Mouse (Mus musculus) heart, embryonic 10.5 days (tissue): ENCODE measurements around the gene Dgat2. TPM values are rescaled to one million over a fixed set of nuclear protein-coding genes. Genes with fewer than 3 reads are reported as not detected.

ENCODE experiments used
- DNase-seq: peaks from one replicate; pipeline ENCODE4 v3.0.0-alpha.2; 2017; ENCODE audit warnings: low spot score
- H3K27ac ChIP-seq: fragments of 300-500 bp; sonication (generic); 2 replicates; pipeline ENCODE4 v1.5.1; 2016; ENCODE audit warnings: mild to moderate bottlenecking
- H3K27me3 ChIP-seq: fragments of 300-500 bp; sonication (generic); 2 replicates; pipeline ENCODE4 v1.6.1; 2016; ENCODE audit warnings: mild to moderate bottlenecking; ENCODE audit not compliant: poor library complexity, insufficient read depth, severe bottlenecking
- H3K36me3 ChIP-seq: fragments of 300-500 bp; sonication (generic); 2 replicates; pipeline ENCODE4 v1.6.1; 2016; ENCODE audit warnings: mild to moderate bottlenecking, moderate library complexity
- H3K4me1 ChIP-seq: fragments of 300-500 bp; sonication (generic); 2 replicates; pipeline ENCODE4 v1.6.1; 2016; ENCODE audit warnings: mild to moderate bottlenecking
- H3K4me3 ChIP-seq: fragments of 300-500 bp; sonication (generic); 2 replicates; pipeline ENCODE4 v1.5.1; 2016; ENCODE audit warnings: mild to moderate bottlenecking, moderate library complexity
- H3K9me3 ChIP-seq: fragments of 300-500 bp; sonication (generic); 2 replicates; pipeline ENCODE4 v1.6.1; 2016; ENCODE audit warnings: mild to moderate bottlenecking, moderate library complexity
- WGBS: fragments of 180-500 bp; shearing (Covaris S2); methylation state at CpG from one replicate; pipeline ENCODE4 v1.1.7; 2016; 5-methylcytosine and 5-hydroxymethylcytosine counted together
- polyA plus RNA-seq: library from polyadenylated mRNA; unstranded; fragments of >200 nt; fragmentation: Nextera tagmentation; extraction: Ambion mirVana; gene quantifications from 2 replicates; pipeline ENCODE4 v1.2.1, GENCODE M21; 2016

Dgat2 gene
- polyA plus RNA-seq, 1 experiment from 2014 or later: 24.3 TPM

DNA sequence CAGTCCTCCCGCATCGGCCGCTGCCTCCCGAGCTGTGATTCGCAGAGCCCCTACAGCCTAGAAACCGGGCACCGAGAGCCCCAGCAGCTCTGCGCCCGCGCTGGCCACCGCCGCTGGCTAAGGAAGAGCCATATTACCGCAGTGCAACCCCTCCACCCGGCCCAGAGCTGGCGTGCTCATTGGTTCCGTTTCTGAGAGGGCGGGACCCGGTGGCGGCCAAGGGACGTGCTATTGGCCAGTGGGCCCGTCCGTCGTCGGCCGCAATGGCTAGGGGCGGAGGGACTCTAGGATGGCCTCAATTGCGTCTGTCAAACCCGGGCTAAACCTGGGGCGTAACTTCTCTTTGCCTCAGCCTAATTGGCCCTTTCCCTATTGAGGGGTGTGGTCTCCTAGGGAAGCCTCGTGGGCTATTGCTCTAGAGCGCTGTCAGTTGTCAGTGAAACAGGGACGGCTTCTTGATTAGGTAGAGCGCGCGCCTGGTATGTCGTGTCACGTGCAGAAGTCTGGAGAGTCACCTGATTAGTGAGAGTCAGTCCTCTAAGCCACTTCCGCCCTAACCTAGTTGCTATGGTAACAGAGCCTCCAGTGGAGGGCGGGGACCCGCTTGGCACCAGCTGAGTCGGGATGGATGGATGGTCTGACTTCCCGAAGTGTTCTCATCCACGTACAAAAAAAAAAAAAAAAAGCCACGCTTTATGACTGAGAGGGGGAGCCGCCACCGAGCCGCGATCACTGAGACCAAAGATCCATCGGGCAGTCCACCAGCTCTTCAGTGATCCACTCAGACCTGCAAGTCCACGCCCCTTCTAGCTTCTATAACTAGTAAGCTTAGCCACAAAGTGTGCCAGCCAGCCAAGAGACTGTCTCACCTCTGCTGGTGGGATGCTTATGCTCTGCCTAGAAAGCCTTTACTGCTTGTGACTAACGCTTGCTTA is 41.3 kb downstream of the Dgat2 start, which contains the start of gene Uvrag:
Gene Uvrag (minus strand): TSS at position 158 of the 935 bp plus-strand sequence.
- H3K27ac ChIP-seq: peak within 1 kb of the TSS; percentile 93

DNA sequence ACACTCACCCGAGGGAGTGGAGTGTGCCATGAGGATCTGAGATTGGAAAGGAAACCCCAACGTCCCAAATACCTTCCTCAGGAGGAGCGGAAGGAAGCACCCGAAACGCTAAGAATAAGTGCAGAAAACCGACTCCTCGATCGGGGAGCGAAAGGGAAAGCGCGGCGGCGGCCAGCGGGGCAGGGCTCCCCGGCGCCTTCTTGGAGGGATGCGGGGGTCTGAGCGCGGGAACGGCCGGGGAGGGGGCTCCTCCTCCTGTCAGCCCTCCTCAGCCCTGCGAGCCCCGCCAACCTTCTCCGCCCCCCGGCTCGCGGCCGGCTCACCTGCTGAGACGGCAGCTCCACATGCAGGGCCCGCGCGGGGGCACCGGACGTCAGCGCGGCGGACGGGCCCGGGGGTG is 42.0 kb downstream of the Dgat2 start:
- Histone ChIP-seq H3K27me3 (no peaks in the 10 kb centered on the region), H3K4me3 (peak overlapping the region; percentile 90), H3K9me3 (no peaks in the 10 kb centered on the region), H3K36me3 (peaks cover 3% of the 10 kb centered on the region), H3K4me1 (peaks cover 37% of the 10 kb centered on the region), H3K27ac (peak overlapping the region; percentile 93)
- no peak for DNase-seq
- 2% methylated on average over 39 of the region's 39 CpGs for WGBS

More for the DNA sequence above, 41.3 kb downstream of the Dgat2 start, which contains the start of gene Uvrag:
- Histone ChIP-seq H3K9me3 (no peaks in the 10 kb centered on the region), H3K27me3 (no peaks in the 10 kb centered on the region), H3K4me3 (peak within 1 kb of the TSS; percentile 90), H3K36me3 (no peaks in the 10 kb centered on the region), H3K4me1 (peaks cover 44% of the 10 kb centered on the region)
- peak; percentile 100 for DNase-seq
- WGBS: 1% methylated on average over 51 of the region's 51 CpGs

DNA sequence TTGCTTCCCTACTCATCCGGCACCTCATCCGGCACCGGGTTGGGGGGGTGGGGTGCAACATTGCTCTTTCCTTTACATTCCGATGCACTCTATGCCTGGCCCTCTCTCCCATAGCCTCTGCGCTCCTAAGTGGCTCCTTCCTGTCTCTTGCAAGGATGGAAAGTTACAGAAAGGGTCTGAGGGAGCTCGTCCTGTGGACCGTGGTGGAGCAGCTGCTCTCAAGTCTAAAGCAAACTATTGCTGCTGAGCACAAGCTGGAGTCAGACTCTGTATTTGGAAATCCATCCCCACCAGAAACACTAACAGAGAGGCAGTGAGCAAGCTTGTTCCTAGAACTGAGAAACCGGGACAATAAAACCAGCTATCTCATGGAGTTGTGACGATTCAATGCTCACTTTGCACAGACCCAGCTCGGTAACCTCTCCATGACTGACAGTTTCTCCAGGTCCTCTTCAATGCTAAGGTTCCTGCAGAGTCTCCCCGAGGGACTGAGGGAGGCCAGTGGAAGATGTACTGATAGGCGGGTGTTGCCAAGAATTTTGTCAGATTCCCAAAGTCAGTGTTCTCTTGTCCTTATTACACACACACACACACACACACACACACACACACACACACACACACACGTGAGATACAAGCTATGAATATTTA is 42.6 kb downstream of the Dgat2 start:
- H3K27me3 ChIP-seq: no peaks in the 10 kb centered on the region
- peak overlapping the region; percentile 90 for H3K4me3 ChIP-seq
- H3K27ac ChIP-seq: peak overlapping the region; percentile 93
- H3K4me1 ChIP-seq: peaks cover 32% of the 10 kb centered on the region
- DNase-seq: no peak
- peaks cover 9% of the 10 kb centered on the region for H3K36me3 ChIP-seq
- no peaks in the 10 kb centered on the region for H3K9me3 ChIP-seq
- WGBS: 0% methylated on average over 13 of the region's 13 CpGs

- DNase-seq: no peak
- Histone ChIP-seq H3K4me1 (peaks cover 28% of the 10 kb centered on the region), H3K36me3 (peaks cover 12% of the 10 kb centered on the region), H3K9me3 (no peaks in the 10 kb centered on the region), H3K27me3 (no peaks in the 10 kb centered on the region), H3K4me3 (no peak overlapping the region), H3K27ac (no peak overlapping the region)
- 98% methylated on average over 4 of the region's 4 CpGs for WGBS
Observed at GRCm38 (mm10) chr7:99137541-99137940, 45.0 kb downstream of the Dgat2 start.

GRCm38 (mm10) chr7:99136789-99137188 is 45.7 kb downstream of the Dgat2 start:
- Histone ChIP-seq H3K9me3 (no peaks in the 10 kb centered on the region), H3K4me1 (peaks cover 30% of the 10 kb centered on the region), H3K36me3 (peaks cover 12% of the 10 kb centered on the region), H3K27me3 (no peaks in the 10 kb centered on the region), H3K4me3 (no peak overlapping the region), H3K27ac (no peak overlapping the region)
- DNase-seq: no peak
- 67% methylated on average over 6 of the region's 6 CpGs for WGBS

- no peak for DNase-seq
Observed at GRCm38 (mm10) chr7:99133811-99134402, 48.6 kb downstream of the Dgat2 start.

GRCm38 (mm10) chr7:99132597-99132996 is 49.9 kb downstream of the Dgat2 start:
- Histone ChIP-seq H3K36me3 (peaks cover 12% of the 10 kb centered on the region), H3K4me1 (peaks cover 40% of the 10 kb centered on the region), H3K4me3 (no peak overlapping the region), H3K9me3 (no peaks in the 10 kb centered on the region), H3K27me3 (no peaks in the 10 kb centered on the region), H3K27ac (peak overlapping the region; percentile 17; the same call in 1 of the 2 replicates)
- no peak for DNase-seq
- WGBS: 80% methylated on average over 9 of the region's 9 CpGs

More at GRCm38 (mm10) chr7:99133811-99134402, 48.6 kb downstream of the Dgat2 start:
- no peak overlapping the region for H3K27ac ChIP-seq
- no peaks in the 10 kb centered on the region for H3K27me3 ChIP-seq
- H3K36me3 ChIP-seq: peaks cover 12% of the 10 kb centered on the region
- no peaks in the 10 kb centered on the region for H3K9me3 ChIP-seq
- 90% methylated on average over 8 of the region's 8 CpGs for WGBS
- no peak overlapping the region for H3K4me3 ChIP-seq
- peaks cover 26% of the 10 kb centered on the region for H3K4me1 ChIP-seq

DNA sequence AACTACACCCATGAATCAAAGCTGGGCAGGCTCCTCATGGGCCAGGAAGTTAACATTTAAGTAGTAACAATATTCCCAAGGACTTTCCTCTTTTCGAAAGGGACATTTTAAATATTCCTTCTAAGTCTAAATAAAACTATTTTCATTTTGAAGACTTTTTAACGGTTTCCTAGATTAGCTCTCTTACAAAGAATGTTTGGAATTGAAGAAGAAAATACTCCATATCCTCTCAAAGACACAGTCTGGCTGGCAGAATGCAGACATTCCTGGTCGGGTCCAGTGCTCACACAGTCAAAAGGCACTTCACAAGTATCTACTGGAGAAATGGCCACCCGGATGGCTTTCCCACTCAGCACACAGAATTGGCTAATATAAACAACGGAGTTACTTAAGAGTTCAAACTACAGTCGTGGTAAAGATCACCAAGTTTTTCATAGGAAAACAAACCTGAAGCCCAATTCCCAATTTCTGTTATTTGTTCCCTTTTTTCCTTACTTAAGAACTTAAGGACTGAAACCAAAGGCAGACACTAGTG is 50.6 kb downstream of the Dgat2 start:
- no peak overlapping the region for H3K4me3 ChIP-seq
- 54% methylated on average over 6 of the region's 6 CpGs for WGBS
- no peaks in the 10 kb centered on the region for H3K27me3 ChIP-seq
- H3K4me1 ChIP-seq: peaks cover 44% of the 10 kb centered on the region
- H3K36me3 ChIP-seq: peaks cover 12% of the 10 kb centered on the region
- 0 out of 2 replicates have a peak overlapping the region, but pooled peaks have one; percentile 10 for H3K27ac ChIP-seq
- no peaks in the 10 kb centered on the region for H3K9me3 ChIP-seq
- DNase-seq: no peak

GRCm38 (mm10) chr7:99128965-99129364 is 53.6 kb downstream of the Dgat2 start:
- Histone ChIP-seq H3K9me3 (0 out of 2 replicates have a peak, but pooled peaks cover 4% of the 10 kb centered on the region), H3K27me3 (no peaks in the 10 kb centered on the region), H3K36me3 (peaks cover 13% of the 10 kb centered on the region), H3K4me3 (no peak overlapping the region), H3K27ac (no peak overlapping the region), H3K4me1 (peaks cover 49% of the 10 kb centered on the region)
- 88% methylated on average over 8 of the region's 8 CpGs for WGBS
- no peak for DNase-seq

- Histone ChIP-seq H3K27ac (peak overlapping the region; percentile 69; the same call in 1 of the 2 replicates), H3K27me3 (no peaks in the 10 kb centered on the region), H3K36me3 (peaks cover 13% of the 10 kb centered on the region), H3K4me1 (peaks cover 53% of the 10 kb centered on the region), H3K9me3 (0 out of 2 replicates have a peak, but pooled peaks cover 4% of the 10 kb centered on the region), H3K4me3 (no peak overlapping the region)
- WGBS: 47% methylated on average over 10 of the region's 10 CpGs
- DNase-seq: no peak
Observed at GRCm38 (mm10) chr7:99128020-99128950, 54.2 kb downstream of the Dgat2 start.

DNA sequence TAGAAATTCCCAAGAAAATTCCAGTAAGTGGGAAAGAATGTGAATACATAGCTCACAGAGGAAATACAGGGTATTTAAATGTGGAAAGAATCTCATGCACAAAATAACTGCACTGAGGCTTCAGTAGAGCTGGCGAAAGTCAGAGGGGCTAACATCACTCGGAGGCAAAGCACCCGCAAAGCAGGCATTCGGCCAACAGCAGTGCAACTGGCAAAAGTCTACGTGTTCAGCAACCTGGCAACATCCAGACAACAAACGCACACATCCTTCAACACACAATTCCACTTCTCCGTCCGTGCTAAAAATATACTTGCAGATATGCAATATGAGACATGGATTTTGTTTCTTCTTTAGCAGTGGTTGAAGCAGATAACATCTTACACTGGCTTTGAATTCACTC is 56.5 kb downstream of the Dgat2 start:
- Histone ChIP-seq H3K27me3 (no peaks in the 10 kb centered on the region), H3K27ac (0 out of 2 replicates have a peak overlapping the region, but pooled peaks have one; percentile 24), H3K4me3 (no peak overlapping the region), H3K9me3 (0 out of 2 replicates have a peak, but pooled peaks cover 4% of the 10 kb centered on the region), H3K36me3 (peaks cover 13% of the 10 kb centered on the region), H3K4me1 (peaks cover 45% of the 10 kb centered on the region)
- 64% methylated on average over 8 of the region's 8 CpGs for WGBS
- DNase-seq: no peak
